Mouse (Mus musculus) myocyte (in vitro differentiated cells): Measurements from ENCODE around the gene Trmt2a. TPM values are rescaled to one million over a fixed set of nuclear protein-coding genes. Genes with fewer than 3 reads are reported as not detected.

Source experiments
- H3K27me3 ChIP-seq: one replicate; pipeline ENCODE4 v1.6.1; 2011; ENCODE audit not compliant: control insufficient read depth, insufficient read depth, insufficient read length
- H3K36me3 ChIP-seq: one replicate; pipeline ENCODE4 v1.6.1; 2011; ENCODE audit not compliant: control insufficient read depth, insufficient read depth
- H3K4me2 ChIP-seq: one replicate; pipeline ENCODE4 v1.6.1; 2011; ENCODE audit warnings: low read depth, control low read depth
- H3K4me3 ChIP-seq: one replicate; pipeline ENCODE4 v1.5.1; 2011; ENCODE audit warnings: mild to moderate bottlenecking, control low read depth, moderate library complexity
- H3K79me2 ChIP-seq: one replicate; pipeline ENCODE4 v1.6.1; 2011; ENCODE audit not compliant: control insufficient read depth, insufficient read depth
- H3ac ChIP-seq: one replicate; pipeline ENCODE4 v1.6.1; 2011; ENCODE audit not compliant: control insufficient read depth, insufficient read length
- CEBPB ChIP-seq: IDR thresholded peaks from 2 replicates; pipeline ENCODE4 v1.6.1; 2011; ENCODE audit warnings: mild to moderate bottlenecking, moderate library complexity; ENCODE audit not compliant: poor library complexity, insufficient read depth, severe bottlenecking
- E2F4 ChIP-seq: IDR thresholded peaks from one replicate; pipeline ENCODE4 v1.6.1; 2011; ENCODE audit warnings: mild to moderate bottlenecking, control low read depth, moderate library complexity; ENCODE audit not compliant: insufficient read depth
- MAX ChIP-seq: IDR thresholded peaks from one replicate; pipeline ENCODE4 v1.6.1; 2011; ENCODE audit warnings: low read depth, mild to moderate bottlenecking, control low read depth
- MYOD1 ChIP-seq, 3 experiments: IDR thresholded peaks; one replicate each; pipeline ENCODE4 v1.6.1; 2011; ENCODE audit warnings: control low read depth in 2 of 3, low read depth in 2 of 3, mild to moderate bottlenecking in 2 of 3, moderate library complexity in 1 of 3; ENCODE audit not compliant: insufficient read length in 2 of 3, control insufficient read depth in 1 of 3
- MYOG ChIP-seq, 3 experiments: IDR thresholded peaks; one replicate each; pipeline ENCODE4 v1.6.1; 2011; ENCODE audit warnings: control low read depth in 2 of 3, low read depth in 2 of 3, mild to moderate bottlenecking in 2 of 3; ENCODE audit not compliant: insufficient read length in 2 of 3, control insufficient read depth in 1 of 3, insufficient read depth in 1 of 3
- POLR2A ChIP-seq: IDR thresholded peaks from one replicate; pipeline ENCODE4 v1.6.1; 2011; ENCODE audit warnings: low read depth, mild to moderate bottlenecking, control low read depth, moderate library complexity; ENCODE audit not compliant: insufficient read length
- POLR2AphosphoS2 ChIP-seq: IDR thresholded peaks from one replicate; pipeline ENCODE4 v1.6.1; 2011; ENCODE audit warnings: low read depth, control low read depth; ENCODE audit not compliant: insufficient read length
- REST ChIP-seq: IDR thresholded peaks from one replicate; pipeline ENCODE4 v1.6.1; 2011; ENCODE audit warnings: mild to moderate bottlenecking, control low read depth, moderate library complexity; ENCODE audit not compliant: insufficient read depth, insufficient read length
- SRF ChIP-seq: IDR thresholded peaks from one replicate; pipeline ENCODE4 v1.6.1; 2011; ENCODE audit warnings: low read depth; ENCODE audit not compliant: control insufficient read depth, insufficient read length
- TCF12 ChIP-seq: IDR thresholded peaks from one replicate; pipeline ENCODE4 v1.6.1; 2011; ENCODE audit warnings: mild to moderate bottlenecking, control low read depth; ENCODE audit not compliant: poor library complexity, insufficient read depth, severe bottlenecking
- TCF3 ChIP-seq: IDR thresholded peaks from one replicate; pipeline ENCODE4 v1.6.1; 2011; ENCODE audit warnings: low read depth, control low read depth; ENCODE audit not compliant: insufficient read length
- USF1 ChIP-seq: IDR thresholded peaks from one replicate; pipeline ENCODE4 v1.6.1; 2011; ENCODE audit warnings: low read depth, mild to moderate bottlenecking, control low read depth, moderate library complexity
- polyA plus RNA-seq: library from polyadenylated mRNA; unstranded; fragments of >200 nt; fragmentation: generic; extraction: Trizol; gene quantifications from one replicate; pipeline ENCODE4 v1.2.1, GENCODE M21; 2012; ENCODE audit warnings: missing spikeins

The Trmt2a gene
- polyA plus RNA-seq, 1 experiment = 47.8 TPM

DNA sequence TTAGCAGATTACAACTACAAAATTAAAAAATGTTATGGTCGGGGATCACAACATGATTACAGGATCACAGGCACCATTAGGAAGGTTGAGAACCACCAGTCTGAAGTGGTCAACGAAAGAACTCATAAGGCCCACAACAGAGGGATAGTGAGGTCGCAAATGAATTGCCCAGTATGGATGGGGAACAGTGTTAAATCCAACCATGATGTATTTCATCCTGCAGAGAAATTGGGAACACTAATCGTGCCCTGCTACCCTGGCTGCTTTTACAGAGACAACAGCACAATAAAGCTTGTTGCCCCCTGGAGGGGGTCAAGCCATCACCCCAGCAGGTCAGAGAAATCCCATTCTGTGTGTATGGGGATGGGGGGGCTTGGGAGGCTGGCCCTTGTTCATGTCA, 1.8 kb downstream of the Trmt2a start:
- peaks cover 48% of the 10 kb centered on the region for H3K79me2 ChIP-seq
- H3K27me3 ChIP-seq = no peaks in the 10 kb centered on the region
- peak overlapping the region; percentile 95 for H3K4me3 ChIP-seq
- H3K36me3 ChIP-seq = peaks cover 42% of the 10 kb centered on the region
- peak overlapping the region; percentile 83 for H3ac ChIP-seq
- TF ChIP-seq POLR2AphosphoS2 (peak; percentile 51), E2F4 (no peak), TCF12 (no peak), REST (no peak), CEBPB (no peak), POLR2A (no peak)
- peak overlapping the region; percentile 65 for H3K4me2 ChIP-seq

DNA sequence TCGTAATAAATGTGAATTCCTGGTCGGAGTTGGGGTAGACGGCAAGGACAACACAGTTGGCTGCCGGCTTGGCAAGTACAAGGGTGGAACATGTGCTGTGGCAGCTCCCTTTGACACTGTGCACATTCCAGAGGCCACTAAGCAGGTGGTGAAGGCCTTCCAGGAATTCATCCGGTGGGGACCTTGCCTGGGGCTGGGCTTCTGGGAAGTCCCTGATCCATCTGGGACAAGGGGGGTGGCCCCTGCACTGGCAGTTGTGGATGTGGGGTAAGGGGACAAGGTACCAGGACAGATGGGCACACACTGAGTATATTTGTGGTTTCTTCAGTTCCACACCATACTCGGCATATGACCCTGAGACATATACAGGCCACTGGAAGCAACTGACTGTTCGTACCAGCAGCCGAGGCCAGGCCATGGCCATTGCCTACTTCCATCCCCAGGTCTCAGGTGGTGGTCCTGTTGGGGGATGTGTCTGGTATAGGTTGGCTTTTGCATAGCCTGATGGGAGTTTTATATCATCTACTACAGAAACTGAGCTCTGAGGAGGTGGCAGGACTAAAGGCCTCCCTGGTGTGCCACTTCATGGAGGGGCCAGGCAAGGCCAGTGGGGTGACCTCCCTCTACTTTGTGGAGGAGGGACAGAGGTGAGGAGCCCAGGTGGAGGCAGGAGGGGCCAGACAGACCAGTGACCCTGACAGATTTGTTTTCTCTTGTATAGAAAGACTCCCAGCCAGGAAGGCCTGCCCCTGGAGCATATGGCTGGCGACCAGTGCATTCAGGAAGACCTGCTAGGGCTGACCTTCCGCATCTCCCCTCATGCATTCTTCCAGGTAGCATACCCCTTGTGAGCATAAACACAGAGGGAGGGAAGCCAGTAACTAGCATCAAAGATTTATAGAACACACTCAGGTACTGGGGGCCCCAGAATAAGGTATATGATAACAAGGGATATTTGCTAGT, 2.6 kb downstream of the Trmt2a start:
- Histone ChIP-seq H3K27me3 (no peaks in the 10 kb centered on the region), H3K4me3 (peak overlapping the region; percentile 95), H3K4me2 (peak overlapping the region; percentile 65), H3K36me3 (peaks cover 34% of the 10 kb centered on the region), H3ac (no peak overlapping the region), H3K79me2 (peaks cover 39% of the 10 kb centered on the region)
- TF ChIP-seq USF1 (no peak), POLR2A (no peak), MYOG (IDR thresholded peaks at IDR 0.05; ENCODE audit: control insufficient read depth in 1 of 3, insufficient read depth in 1 of 3, insufficient read length in 2 of 3, low read depth in 2 of 3) (peak; percentile 23 to 93 (median 75)), REST (no peak), SRF (no peak), POLR2AphosphoS2 (peak; percentile 74), CEBPB (no peak), MYOD1 (IDR thresholded peaks at IDR 0.05; ENCODE audit: control insufficient read depth in 1 of 3, insufficient read length in 2 of 3, low read depth in 2 of 3) (peak in 2 of 3 experiments; percentile 75 to 77), MAX (no peak), TCF3 (peak; percentile 49)

- Histone ChIP-seq H3K27me3 (no peaks in the 10 kb centered on the region), H3K4me2 (no peak overlapping the region), H3K36me3 (peaks cover 40% of the 10 kb centered on the region), H3ac (no peak overlapping the region), H3K79me2 (peaks cover 23% of the 10 kb centered on the region), H3K4me3 (no peak overlapping the region)
- TF ChIP-seq POLR2A (no peak), SRF (no peak), MAX (no peak), TCF3 (no peak), CEBPB (no peak), E2F4 (no peak), MYOD1 (IDR thresholded peaks at IDR 0.05; ENCODE audit: control insufficient read depth in 1 of 3, insufficient read length in 2 of 3, low read depth in 2 of 3) (no peak), USF1 (no peak), TCF12 (no peak), POLR2AphosphoS2 (no peak), MYOG (IDR thresholded peaks at IDR 0.05; ENCODE audit: control insufficient read depth in 1 of 3, insufficient read depth in 1 of 3, insufficient read length in 2 of 3, low read depth in 2 of 3) (no peak), REST (no peak)
Measured at GRCm38 (mm10) chr16:18252736-18253135, 4.3 kb downstream of the Trmt2a start.

GRCm38 (mm10) chr16:18253866-18254265, 5.4 kb downstream of the Trmt2a start:
- H3K4me2 ChIP-seq = no peak overlapping the region
- H3K79me2 ChIP-seq = peaks cover 18% of the 10 kb centered on the region
- H3ac ChIP-seq = no peak overlapping the region
- TF ChIP-seq POLR2A (peak; percentile 27), SRF (no peak), CEBPB (no peak), MAX (no peak)
- H3K27me3 ChIP-seq = no peaks in the 10 kb centered on the region
- H3K4me3 ChIP-seq = no peak overlapping the region
- peaks cover 48% of the 10 kb centered on the region for H3K36me3 ChIP-seq

GRCm38 (mm10) chr16:18258221-18258620, 9.7 kb downstream of the Trmt2a start, which contains the start of gene Gm49776:
Gene Gm49776, minus strand, starts transcription at chr16:18258321.
- Histone ChIP-seq H3K79me2 (peaks cover 3% of the 10 kb centered on the region), H3K4me3 (no peak within 1 kb of the TSS), H3K27me3 (no peaks in the 10 kb centered on the region), H3K4me2 (no peak within 1 kb of the TSS), H3K36me3 (peaks cover 70% of the 10 kb centered on the region), H3ac (no peak within 1 kb of the TSS)
- TF ChIP-seq TCF12 (no peak), CEBPB (no peak), MYOG (IDR thresholded peaks at IDR 0.05; ENCODE audit: control insufficient read depth in 1 of 3, insufficient read depth in 1 of 3, insufficient read length in 2 of 3, low read depth in 2 of 3) (no peak), MYOD1 (IDR thresholded peaks at IDR 0.05; ENCODE audit: control insufficient read depth in 1 of 3, insufficient read length in 2 of 3, low read depth in 2 of 3) (no peak), POLR2AphosphoS2 (no peak), MAX (no peak), POLR2A (no peak), REST (no peak), E2F4 (no peak), USF1 (no peak)
